Mouse (Mus musculus): ENCODE measurements around the gene Nudt1. TPM values are rescaled to one million over a fixed set of nuclear protein-coding genes. Genes with fewer than 3 reads are reported as not detected.

Gene Nudt1
- polyA plus RNA-seq, 1 experiment: 39.4 TPM

DNA sequence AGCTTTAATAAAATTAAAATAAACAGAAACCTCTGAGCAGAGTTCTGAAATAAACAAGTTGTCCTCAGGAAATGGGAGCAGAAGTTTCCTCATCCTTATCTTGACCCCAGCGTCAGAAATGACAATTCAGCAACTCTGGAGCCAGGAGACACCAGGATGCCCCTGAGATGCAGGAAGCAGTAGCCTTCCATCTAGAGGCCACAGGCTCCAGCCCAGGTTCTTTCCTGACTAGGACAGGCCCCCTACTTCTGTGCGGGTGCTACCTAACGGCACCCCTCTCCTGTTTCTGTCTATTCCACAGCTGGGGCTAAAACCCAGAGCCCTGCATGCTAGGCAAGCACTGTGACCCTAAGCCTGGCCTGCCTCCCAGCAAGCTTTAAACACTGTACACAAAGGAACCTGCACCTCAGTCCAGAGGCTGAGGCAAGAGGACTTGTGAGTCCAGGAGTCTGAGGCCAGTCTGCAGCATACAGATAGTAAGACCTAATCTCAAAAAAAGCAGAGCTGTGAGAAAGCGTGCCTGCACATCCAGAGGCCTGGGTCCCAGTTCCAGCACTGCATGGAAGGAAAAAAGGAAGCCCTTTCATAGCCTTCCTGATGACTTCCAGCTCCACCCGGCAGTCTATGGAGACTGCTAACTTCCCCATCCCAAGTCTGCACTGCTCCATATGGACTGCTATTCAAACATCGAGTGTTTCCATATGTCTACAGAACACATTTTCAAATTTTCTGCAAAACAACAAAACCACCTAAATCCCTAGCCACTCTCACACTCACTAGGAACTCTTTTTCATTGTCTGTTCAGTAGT, 49.2 kb downstream of the Nudt1 start:
- Histone ChIP-seq H3K9ac (ENCODE audit: low read depth, poor library complexity, severe bottlenecking) (no peak overlapping the region), H3K4me3 (ENCODE audit: low read depth, low read length) (no peak overlapping the region), H3K27ac (ENCODE audit: insufficient read depth, low read length) (no peak overlapping the region), H3K9me3 (replicated peaks; ENCODE audit: control insufficient read depth, insufficient read depth, low read length, poor library complexity, severe bottlenecking) (no peaks in the 10 kb centered on the region; the same call in 1 of the 2 replicates), H3K4me1 (ENCODE audit: control insufficient read depth, insufficient read depth, low read length) (peaks cover 7% of the 10 kb centered on the region), H3K27me3 (ENCODE audit: control insufficient read depth, insufficient read depth, low read length, poor library complexity, severe bottlenecking) (no peaks in the 10 kb centered on the region), H3K36me3 (ENCODE audit: control insufficient read depth, insufficient read depth, low read length, poor library complexity, severe bottlenecking) (no peaks in the 10 kb centered on the region)
- TF ChIP-seq CTCF (IDR thresholded peaks at IDR 0.05; ENCODE audit: low read depth, low read length) (no peak), EP300 (IDR thresholded peaks at IDR 0.05; ENCODE audit: insufficient read depth, low read depth, low read length) (no peak), POLR2A (IDR thresholded peaks at IDR 0.05; ENCODE audit: insufficient read depth, low read length) (no peak)

GRCm38 (mm10) chr5:140371671-140372070, 50.2 kb downstream of the Nudt1 start:
- no peaks in the 10 kb centered on the region for H3K36me3 ChIP-seq (ENCODE audit: control insufficient read depth, insufficient read depth, low read length, poor library complexity, severe bottlenecking)
- TF ChIP-seq EP300 (IDR thresholded peaks at IDR 0.05; ENCODE audit: insufficient read depth, low read depth, low read length) (no peak), POLR2A (IDR thresholded peaks at IDR 0.05; ENCODE audit: insufficient read depth, low read length) (no peak), CTCF (IDR thresholded peaks at IDR 0.05; ENCODE audit: low read depth, low read length) (no peak)
- peaks cover 6% of the 10 kb centered on the region for H3K4me1 ChIP-seq (ENCODE audit: control insufficient read depth, insufficient read depth, low read length)
- no peaks in the 10 kb centered on the region for H3K27me3 ChIP-seq (ENCODE audit: control insufficient read depth, insufficient read depth, low read length, poor library complexity, severe bottlenecking)
- H3K27ac ChIP-seq (ENCODE audit: insufficient read depth, low read length): no peak overlapping the region
- no peak overlapping the region for H3K9ac ChIP-seq (ENCODE audit: low read depth, poor library complexity, severe bottlenecking)
- no peaks in the 10 kb centered on the region; the same call in 1 of the 2 replicates for H3K9me3 ChIP-seq (replicated peaks; ENCODE audit: control insufficient read depth, insufficient read depth, low read length, poor library complexity, severe bottlenecking)
- H3K4me3 ChIP-seq (ENCODE audit: low read depth, low read length): no peak overlapping the region

DNA sequence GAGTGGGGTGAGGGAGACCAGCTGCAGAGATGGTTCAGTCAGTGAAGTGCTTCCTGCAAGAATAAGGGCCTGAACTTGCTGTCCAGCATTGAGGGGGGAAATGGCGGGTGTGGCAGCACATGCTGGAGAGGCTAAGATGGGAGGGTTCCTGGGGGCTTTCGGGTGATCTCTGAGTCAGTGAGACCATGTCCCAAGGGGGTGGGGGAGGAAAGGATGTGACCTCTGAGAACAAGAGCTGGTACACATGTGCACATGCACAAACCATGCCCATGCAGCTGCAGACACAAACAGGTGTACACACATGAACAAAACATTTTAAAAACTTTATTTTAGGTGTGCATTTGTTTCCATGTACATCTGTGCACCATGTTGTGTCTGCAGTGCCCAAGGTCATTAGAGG, 52.3 kb downstream of the Nudt1 start:
- TF ChIP-seq EP300 (IDR thresholded peaks at IDR 0.05; ENCODE audit: insufficient read depth, low read depth, low read length) (no peak), CTCF (IDR thresholded peaks at IDR 0.05; ENCODE audit: low read depth, low read length) (no peak), POLR2A (IDR thresholded peaks at IDR 0.05; ENCODE audit: insufficient read depth, low read length) (no peak)
- Histone ChIP-seq H3K36me3 (ENCODE audit: control insufficient read depth, insufficient read depth, low read length, poor library complexity, severe bottlenecking) (no peaks in the 10 kb centered on the region), H3K9ac (ENCODE audit: low read depth, poor library complexity, severe bottlenecking) (no peak overlapping the region)

GRCm38 (mm10) chr5:140374226-140374625, 52.8 kb downstream of the Nudt1 start:
- Histone ChIP-seq H3K4me3 (ENCODE audit: low read depth, low read length) (no peak overlapping the region), H3K9me3 (replicated peaks; ENCODE audit: control insufficient read depth, insufficient read depth, low read length, poor library complexity, severe bottlenecking) (no peaks in the 10 kb centered on the region), H3K36me3 (ENCODE audit: control insufficient read depth, insufficient read depth, low read length, poor library complexity, severe bottlenecking) (no peaks in the 10 kb centered on the region), H3K27ac (ENCODE audit: insufficient read depth, low read length) (no peak overlapping the region), H3K9ac (ENCODE audit: low read depth, poor library complexity, severe bottlenecking) (no peak overlapping the region), H3K4me1 (ENCODE audit: control insufficient read depth, insufficient read depth, low read length) (peaks cover 4% of the 10 kb centered on the region), H3K27me3 (ENCODE audit: control insufficient read depth, insufficient read depth, low read length, poor library complexity, severe bottlenecking) (no peaks in the 10 kb centered on the region)
- TF ChIP-seq POLR2A (IDR thresholded peaks at IDR 0.05; ENCODE audit: insufficient read depth, low read length) (no peak), EP300 (IDR thresholded peaks at IDR 0.05; ENCODE audit: insufficient read depth, low read depth, low read length) (no peak), CTCF (IDR thresholded peaks at IDR 0.05; ENCODE audit: low read depth, low read length) (no peak)

More for the DNA sequence above, 52.3 kb downstream of the Nudt1 start:
- no peak overlapping the region for H3K4me3 ChIP-seq (ENCODE audit: low read depth, low read length)
- H3K9me3 ChIP-seq (replicated peaks; ENCODE audit: control insufficient read depth, insufficient read depth, low read length, poor library complexity, severe bottlenecking): no peaks in the 10 kb centered on the region
- no peaks in the 10 kb centered on the region for H3K27me3 ChIP-seq (ENCODE audit: control insufficient read depth, insufficient read depth, low read length, poor library complexity, severe bottlenecking)
- H3K27ac ChIP-seq (ENCODE audit: insufficient read depth, low read length): no peak overlapping the region
- H3K4me1 ChIP-seq (ENCODE audit: control insufficient read depth, insufficient read depth, low read length): peaks cover 3% of the 10 kb centered on the region

DNA sequence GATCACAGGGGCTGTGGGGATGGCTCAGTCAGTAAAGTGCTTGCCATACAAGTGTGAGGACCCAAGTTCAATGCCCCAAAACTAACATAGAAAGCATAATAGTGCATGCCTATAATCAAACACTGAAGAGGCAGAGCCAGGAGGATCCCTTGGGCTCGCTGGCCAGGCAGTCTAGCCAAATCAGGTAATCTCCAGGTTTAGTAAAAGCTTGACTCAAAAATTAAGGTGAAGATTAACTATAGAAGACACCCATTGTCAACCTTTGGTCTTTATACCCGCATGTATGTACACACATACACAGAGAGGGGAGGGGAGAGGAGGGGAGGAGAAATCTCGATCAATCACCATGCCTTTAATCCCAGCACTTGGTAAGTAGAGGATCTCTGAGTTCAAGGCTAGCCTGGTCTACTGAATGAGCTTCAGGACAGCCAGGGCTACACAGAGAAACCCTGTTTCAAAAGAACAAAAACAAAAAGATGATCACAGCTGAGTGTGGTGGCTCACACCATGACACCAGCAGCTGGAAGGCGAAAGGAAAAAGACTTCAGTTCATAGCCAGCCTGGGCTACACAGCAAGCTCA, 53.9 kb downstream of the Nudt1 start:
- no peak for TF ChIP-seq POLR2A (IDR thresholded peaks at IDR 0.05; ENCODE audit: insufficient read depth, low read length)
- no peak for TF ChIP-seq EP300 (IDR thresholded peaks at IDR 0.05; ENCODE audit: insufficient read depth, low read depth, low read length)
- TF ChIP-seq CTCF (IDR thresholded peaks at IDR 0.05; ENCODE audit: low read depth, low read length): no peak
- H3K9me3 ChIP-seq (replicated peaks; ENCODE audit: control insufficient read depth, insufficient read depth, low read length, poor library complexity, severe bottlenecking): no peaks in the 10 kb centered on the region
- no peak overlapping the region for H3K9ac ChIP-seq (ENCODE audit: low read depth, poor library complexity, severe bottlenecking)
- H3K27me3 ChIP-seq (ENCODE audit: control insufficient read depth, insufficient read depth, low read length, poor library complexity, severe bottlenecking): no peaks in the 10 kb centered on the region
- H3K4me1 ChIP-seq (ENCODE audit: control insufficient read depth, insufficient read depth, low read length): peaks cover 4% of the 10 kb centered on the region
- no peaks in the 10 kb centered on the region for H3K36me3 ChIP-seq (ENCODE audit: control insufficient read depth, insufficient read depth, low read length, poor library complexity, severe bottlenecking)
- H3K27ac ChIP-seq (ENCODE audit: insufficient read depth, low read length): no peak overlapping the region
- no peak overlapping the region for H3K4me3 ChIP-seq (ENCODE audit: low read depth, low read length)

Data from ES-Bruce4 (cell line).